Mouse (Mus musculus) heart, adult 11 months (tissue): ENCODE measurements around the gene Gosr2.
A peak's percentile ranks its signal among the peaks of the same experiment; 100 is the strongest.

Experiments used
- DNase-seq: peaks from one replicate; pipeline ENCODE4 v3.0.0; 2022

The Gosr2 gene

DNA sequence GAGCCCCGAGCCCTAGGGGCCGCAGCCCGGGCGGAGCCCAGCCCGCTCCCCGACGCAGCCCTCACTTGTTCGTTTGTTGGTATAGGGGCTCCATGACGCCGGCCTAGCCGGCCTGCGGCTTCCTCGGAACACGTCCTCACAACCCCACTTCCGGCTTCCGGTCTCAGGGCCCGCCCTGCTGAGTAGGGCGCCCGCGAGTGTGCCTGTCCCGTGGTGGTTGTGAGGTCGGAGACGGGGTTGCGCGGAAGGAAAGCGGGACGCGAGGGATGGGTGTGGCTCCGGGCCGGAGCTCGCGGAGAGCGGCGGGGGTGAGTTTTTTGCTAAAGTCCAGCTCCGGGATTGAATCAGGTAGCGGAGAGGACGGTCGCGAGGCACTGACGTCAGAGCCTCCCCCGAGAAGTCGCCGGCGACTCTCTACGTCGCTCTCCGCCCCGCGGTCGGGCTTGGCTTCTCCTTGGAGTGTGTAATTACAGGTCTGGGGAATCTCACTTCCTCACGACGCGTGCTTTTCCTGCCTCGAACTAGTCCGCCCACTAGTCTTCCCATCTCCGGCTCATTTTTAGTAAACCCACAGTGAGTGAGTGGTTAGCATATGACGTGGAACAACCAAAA lies at the start of gene Gosr2:
Gosr2 (minus strand) TSS at position 334 of the 612 bp plus-strand sequence.
- peak; percentile 99 for DNase-seq

DNA sequence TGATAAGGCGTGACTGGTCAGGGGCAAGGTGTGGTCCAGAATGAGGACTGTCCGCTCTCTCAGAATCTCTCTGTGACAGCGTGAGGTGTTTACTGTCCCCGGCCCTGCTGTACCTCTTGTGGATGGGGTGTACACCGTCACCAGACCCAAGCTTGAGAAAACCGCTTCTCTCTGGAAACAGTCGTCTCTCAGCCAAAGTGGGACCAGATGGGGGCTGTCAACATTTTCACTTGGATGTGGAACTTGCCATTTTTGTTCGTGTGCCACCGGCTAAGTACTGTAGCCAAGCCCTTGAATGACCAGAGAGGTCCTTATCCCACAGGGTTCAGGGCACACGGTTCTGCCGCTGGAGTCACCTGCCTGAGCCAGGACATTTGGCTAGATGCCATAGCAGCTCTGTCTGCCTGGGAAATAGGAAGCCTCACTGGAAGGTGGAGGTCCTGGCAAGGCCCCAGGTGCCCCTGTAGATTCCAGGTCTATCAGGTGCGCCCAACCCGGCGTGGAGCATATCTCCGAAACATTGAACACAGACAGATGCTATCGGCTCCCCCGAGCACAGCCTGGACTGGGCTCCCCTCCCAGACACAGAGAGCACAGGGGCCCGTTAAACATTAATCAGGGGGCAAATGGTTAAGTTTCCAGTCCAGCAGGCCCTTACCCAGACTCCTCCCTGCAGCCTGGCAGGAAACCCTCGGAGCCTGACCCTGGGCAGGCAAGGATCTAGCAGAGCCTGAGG lies 37.5 kb upstream of the Gosr2 start:
- no peak for DNase-seq

GRCm38 (mm10) chr11:103734411-103735045 lies 36.8 kb upstream of the Gosr2 start:
- no peak for DNase-seq

- no peak for DNase-seq
These were observed 36.3 kb upstream of the Gosr2 start for GRCm38 (mm10) chr11:103733961-103734360.

DNA sequence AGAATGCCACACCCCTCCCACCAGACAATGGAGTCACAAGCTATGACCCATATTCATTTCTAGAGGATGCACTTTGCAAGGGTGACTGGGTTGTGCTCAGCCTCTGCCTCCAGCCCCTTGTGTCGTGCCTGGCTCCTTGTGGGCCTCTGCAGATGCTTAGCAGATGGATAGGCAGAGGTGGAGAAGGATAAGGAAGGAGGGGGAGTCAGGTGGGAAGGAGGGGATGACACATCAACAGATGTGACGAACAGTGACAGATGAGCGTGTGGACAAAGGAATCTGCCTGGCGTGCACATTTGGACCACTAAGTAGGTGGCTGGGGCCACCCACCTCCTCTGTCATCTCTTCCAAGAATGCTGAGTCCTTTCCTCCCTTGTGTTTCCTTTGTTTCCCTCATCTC lies 35.4 kb upstream of the Gosr2 start:
- DNase-seq: no peak

DNA sequence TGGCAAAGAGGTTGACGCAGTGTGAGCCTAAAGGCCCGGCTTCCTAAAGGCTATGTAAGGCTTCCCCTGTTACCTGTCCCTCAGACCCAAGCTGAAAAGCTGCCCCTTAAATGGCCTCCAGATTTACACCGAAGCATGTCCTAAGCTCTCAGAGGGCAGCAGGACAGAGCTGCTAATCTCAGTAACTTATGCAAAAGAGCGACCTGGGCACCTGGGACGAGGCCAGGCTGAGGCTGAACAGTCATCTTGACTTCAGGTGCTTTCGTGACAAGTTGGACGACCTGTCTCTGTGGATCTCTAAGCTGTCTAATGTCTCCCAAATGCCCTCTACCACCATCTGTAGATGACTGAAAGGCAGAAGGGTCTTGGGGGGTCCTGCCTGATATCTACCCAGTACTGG lies 34.6 kb upstream of the Gosr2 start:
- DNase-seq: no peak

GRCm38 (mm10) chr11:103731594-103731993 lies 33.9 kb upstream of the Gosr2 start:
- no peak for DNase-seq

DNA sequence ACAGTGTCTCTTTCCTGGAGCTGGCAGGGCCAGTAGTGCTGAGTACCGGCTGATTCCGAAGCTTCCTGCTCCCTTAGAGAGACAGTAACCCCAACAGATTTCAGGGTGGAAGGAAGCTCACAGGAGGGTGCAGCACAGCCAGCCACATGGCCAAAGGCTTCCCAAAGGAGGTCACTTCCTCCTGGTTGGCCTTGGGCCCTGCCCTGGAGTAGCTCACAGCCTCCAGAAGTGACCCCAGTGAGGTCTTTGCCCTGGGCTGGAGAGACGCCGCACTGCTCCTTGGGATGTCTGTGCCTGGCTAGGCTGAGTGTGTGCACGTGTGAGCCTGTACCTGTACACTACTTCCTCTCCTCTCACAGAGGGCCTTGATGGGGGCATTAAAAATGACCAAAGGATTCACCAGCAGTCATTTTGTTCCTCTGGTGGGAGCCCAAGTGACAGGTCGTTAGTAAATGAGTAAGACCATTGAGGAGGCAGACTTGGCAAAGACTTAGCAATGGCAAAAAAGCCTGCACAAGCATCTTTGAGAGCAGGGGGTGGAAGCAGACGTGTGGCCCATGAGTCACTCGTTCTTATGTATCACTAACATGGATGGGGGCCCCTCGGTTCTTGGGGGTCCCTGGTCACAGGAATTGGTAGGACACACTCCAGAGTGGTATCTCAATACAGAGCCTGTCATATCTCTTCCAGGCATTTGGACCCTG lies 31.7 kb upstream of the Gosr2 start:
- DNase-seq: peak; percentile 91

- no peak for DNase-seq
These were observed 26.7 kb upstream of the Gosr2 start for GRCm38 (mm10) chr11:103724331-103724771.

DNA sequence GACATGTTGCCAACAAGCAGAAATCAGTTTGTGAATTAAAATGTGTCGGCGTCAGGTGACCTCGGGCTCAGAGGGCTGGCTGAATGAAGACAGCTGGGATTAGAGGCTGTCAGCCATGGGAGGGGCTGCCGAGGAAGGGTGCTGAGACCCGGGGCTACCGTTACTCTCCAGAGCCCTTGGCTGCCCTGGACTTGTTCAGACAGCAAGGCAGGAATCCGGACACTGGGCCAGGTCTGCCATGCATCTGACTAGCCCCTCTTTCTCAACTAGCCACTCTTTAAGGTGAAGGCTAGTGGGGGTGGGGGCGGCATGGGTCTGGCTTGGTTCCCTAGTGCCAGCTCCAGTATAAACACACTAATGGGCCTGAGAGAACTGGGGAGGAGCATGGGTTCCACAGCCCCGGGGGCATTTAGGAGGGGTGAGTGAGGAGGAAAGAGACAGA lies 24.4 kb upstream of the Gosr2 start:
- DNase-seq: no peak

DNA sequence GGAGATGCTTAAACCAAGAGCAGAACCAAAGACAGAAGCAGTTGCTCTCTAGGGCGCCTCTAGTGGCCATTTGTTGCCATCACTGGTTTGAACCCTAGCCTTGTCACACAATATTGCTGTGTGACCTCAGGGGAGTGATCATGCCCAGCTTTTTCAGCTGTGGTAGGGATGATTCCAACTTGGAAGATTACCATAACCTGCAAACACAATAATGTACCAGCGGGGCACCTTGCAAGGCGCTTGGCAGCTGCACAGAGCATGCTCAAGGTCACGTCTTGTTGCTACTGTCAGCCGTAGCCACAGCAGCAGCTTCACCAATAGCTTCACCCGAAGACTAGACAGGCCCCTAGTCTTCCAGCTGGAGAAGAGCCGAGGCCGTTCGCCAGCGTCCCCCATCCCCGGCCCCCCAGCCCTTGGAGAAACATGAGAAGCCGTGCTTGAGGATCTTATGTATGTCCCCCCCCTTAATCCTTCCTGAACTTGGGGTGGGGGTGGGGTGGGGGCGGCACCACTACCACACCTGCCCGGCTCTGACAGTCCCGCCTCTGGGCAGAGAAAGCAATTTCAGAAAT lies 23.9 kb upstream of the Gosr2 start:
- DNase-seq: no peak

DNA sequence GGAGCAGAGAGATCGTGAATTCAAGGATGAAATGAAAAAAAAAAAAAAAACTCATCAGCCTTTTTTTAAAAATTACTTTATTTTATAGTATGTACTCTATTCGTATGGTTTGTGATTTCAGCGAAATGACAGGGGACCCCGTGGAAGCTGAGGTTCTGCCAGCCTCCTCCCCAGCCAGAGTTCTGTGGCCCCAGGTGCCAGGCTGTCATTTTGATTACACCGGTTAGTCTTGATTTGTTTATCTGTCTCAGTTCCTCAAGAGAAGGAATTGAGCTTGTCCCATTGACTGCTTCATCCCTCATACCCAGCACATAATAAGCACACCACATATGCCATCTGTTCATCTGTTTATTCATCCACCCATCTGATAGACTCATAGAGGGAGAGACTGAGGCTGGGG lies 21.7 kb upstream of the Gosr2 start:
- no peak for DNase-seq

- no peak for DNase-seq
These were observed 19.3 kb upstream of the Gosr2 start for GRCm38 (mm10) chr11:103716971-103717370.

GRCm38 (mm10) chr11:103714074-103714473 lies 16.4 kb upstream of the Gosr2 start:
- no peak for DNase-seq

- no peak for DNase-seq
These were observed 14.3 kb upstream of the Gosr2 start for GRCm38 (mm10) chr11:103711851-103712587.

GRCm38 (mm10) chr11:103709982-103710381 lies 12.3 kb upstream of the Gosr2 start:
- no peak for DNase-seq

GRCm38 (mm10) chr11:103707005-103707404 lies 9.3 kb upstream of the Gosr2 start:
- DNase-seq: peak; percentile 99

GRCm38 (mm10) chr11:103698226-103698625 lies 528 bp upstream of the Gosr2 start:
- DNase-seq: no peak

GRCm38 (mm10) chr11:103696851-103697564 lies 690 bp downstream of the Gosr2 start:
- DNase-seq: no peak

GRCm38 (mm10) chr11:103693241-103693640 lies 4.5 kb downstream of the Gosr2 start:
- DNase-seq: no peak

DNA sequence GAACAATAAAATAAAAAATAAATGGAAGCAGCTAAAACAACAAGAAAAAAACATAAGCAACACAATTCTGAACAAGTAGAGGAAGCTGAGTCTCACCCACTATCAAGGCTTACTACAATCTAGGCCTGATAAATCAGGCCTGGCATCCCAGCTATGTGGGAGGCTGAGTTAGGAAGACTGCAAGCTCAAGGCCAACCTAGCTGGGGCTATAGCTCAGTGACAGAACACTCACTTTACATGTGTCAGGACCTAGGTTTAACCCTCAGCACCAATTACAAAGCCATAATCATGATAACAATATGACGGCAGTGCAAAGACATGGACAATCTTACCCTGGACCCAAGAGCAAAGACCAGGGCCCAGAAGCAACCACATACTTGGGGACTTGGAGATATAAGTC lies 6.7 kb downstream of the Gosr2 start:
- no peak for DNase-seq

DNA sequence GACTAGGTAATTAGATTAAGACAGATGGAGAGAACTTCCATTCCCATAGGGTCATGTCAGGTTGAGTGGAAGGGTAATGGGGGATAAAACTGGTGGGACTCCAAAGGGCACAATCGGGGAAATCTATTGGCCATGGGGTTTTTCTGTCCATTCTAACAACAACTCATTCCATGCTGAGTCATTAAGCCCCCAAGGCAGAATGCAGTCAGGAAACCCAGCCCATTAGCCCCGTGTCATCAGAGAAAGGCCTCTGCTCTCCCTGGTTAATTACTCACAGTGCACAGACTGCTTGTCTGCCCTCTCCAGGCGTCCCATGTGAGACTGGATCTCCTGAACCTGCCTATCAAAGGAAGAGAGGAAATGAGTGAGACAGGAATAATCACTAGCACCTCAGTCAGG lies 8.7 kb downstream of the Gosr2 start:
- DNase-seq: no peak
